Mouse (Mus musculus) liver, adult (tissue): Measurements from ENCODE around the gene Enpp4.

Source experiments
- GATA4 ChIP-seq: IDR thresholded peaks from 2 replicates; pipeline ENCODE4 v1.6.1; 2014; ENCODE audit warnings: mild to moderate bottlenecking, low read length; ENCODE audit not compliant: insufficient replicate concordance

Gene Enpp4

DNA sequence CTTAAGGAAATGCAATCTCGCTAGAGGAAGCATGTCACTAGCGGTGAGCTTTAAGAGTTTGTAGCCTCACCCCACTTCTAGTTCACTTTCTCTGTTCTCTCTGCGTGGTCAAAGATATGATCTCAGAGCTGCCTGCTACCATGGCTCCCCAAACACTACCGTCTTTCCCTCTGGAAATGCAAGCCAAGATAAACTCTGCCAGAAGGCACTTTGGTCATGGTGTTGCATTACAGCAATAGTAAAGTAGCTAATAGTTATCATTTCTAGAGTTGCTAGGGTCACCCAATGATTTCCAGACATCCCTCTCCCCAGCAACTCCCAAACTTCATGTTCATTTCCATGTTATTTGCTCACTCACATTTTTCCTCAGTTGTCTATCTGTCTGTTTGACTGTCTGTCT, 12.6 kb upstream of the Enpp4 start:
- TF ChIP-seq GATA4: no peak

DNA sequence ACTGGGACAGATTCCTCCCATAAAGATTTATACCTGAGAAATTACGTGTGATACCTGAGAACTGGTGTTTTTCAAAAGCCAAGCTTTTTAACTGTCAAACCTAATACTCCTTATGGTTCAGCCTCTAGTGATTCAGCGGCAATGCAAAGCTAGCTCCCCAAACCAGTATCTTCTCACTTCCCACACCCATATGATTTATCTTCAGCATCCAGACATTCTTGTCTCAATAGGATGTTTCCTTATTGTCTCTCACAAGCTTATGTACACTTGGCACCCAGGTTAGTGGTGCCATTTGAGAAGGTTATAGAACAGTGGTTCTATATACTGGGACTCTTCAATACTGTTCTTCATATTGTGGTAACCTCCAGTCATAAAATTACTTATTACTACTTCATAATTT, 12.1 kb upstream of the Enpp4 start:
- TF ChIP-seq GATA4: no peak

DNA sequence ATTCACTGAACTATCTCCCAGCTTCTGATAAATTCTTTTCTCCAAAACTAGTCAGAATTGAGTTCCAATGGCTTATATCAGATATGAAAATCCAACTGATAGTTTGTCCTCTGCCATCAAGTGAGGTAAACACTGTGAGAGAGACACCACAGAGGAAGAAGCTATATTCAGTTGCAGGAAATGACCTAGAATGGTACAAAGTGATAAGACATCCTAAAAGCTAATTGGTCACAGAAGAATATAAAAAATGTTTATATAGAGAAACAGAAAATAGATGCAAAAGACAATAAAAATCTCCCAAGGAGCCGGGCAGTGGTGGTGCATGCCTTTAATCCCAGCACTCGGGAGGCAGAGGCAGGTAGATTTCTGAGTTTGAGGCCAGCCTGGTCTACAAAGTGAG, 11.0 kb upstream of the Enpp4 start:
- TF ChIP-seq GATA4: no peak

DNA sequence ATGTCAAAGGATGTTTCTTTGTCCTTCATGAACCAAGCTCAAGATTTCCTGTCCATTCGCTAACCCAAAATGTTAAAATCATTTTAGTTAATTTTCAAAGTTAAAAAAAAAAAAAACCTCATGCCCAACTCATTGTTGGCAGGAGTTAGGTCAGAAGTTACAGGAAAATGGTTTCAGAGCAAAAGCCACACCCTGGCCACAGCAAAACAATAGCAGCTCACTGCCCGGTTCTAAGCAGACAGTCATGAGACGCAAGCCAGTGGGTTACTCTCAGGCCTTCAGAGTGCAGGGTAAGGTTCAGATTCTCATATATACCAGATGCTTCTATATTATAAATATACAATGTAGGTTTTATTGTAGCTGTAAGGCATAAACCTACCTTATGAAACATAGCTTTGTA, 2.7 kb upstream of the Enpp4 start:
- no peak for TF ChIP-seq GATA4

DNA sequence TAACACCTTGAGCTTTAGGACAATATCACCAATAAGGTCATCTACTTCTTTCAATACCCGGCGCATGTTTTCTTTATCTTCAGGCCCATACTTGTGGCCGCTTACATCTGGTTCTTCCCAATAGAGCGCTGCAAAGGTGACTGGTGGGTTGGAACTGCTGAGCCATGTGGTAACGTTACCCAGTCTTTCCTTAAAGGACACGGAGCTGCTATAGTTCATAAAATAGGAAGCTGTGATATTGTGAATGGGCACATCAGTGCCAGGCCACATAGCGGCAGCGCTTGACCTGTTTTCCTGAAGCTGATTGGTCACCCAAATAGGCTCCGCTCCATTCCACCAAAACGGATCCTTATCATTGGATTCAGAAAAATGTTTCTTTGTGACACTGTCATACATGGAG, 3.6 kb downstream of the Enpp4 start:
- TF ChIP-seq GATA4: no peak

DNA sequence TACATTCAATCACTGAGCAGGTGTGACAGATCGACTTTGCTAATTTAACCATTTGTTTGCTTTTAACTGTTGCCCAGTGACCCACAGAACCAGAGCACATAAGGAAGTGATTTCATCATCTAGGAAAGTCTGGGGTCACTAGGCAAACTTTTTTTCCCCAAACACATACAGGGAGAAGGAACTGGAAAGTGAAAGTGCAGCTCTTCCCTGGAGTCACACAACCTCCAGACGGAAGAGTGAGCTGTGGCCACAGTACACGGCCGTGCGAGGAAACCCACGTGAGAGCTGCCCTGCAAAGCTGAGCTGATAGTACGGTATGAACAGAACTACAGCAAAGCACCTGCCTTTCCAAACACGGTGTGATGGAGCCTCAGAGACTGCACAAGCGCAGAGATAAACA, 4.7 kb downstream of the Enpp4 start:
- no peak for TF ChIP-seq GATA4

DNA sequence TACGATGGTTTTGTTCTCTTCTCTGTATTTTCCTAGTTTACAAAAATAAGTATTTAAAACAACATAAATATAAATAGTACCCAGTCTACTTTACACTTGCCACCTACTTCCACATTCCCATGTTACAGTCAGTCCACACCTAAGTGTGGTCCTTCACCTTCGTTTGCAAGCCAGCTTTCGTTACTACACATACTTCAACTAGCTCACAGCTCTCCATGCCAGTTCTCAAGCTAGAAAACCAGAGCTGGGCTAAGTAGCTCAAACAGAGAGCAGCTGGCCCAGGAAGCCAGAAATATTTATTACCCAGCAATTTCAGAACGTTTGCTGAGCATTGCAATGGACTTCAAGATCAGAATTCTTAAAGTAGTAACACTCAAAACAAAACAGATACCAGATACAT, 5.1 kb downstream of the Enpp4 start:
- no peak for TF ChIP-seq GATA4

DNA sequence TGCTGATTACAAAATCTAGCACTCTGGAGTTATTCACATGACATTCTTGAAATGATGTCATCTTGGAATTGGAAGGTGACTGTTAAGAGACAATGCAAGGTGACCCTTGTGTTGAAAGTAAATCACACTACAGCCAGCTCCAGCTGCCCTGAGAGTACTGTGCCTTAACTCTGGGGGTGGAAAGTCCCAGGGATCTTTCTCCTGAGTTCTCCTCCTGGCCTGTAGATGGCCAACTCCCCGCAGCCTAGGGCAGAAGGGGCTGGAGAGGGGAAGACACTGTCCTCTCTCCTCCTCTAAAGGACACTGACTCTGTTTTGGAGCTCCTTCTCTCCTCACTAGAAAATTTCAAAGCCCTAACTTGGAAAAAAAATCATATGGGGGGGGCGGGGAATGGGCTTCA, 14.1 kb downstream of the Enpp4 start:
- no peak for TF ChIP-seq GATA4

DNA sequence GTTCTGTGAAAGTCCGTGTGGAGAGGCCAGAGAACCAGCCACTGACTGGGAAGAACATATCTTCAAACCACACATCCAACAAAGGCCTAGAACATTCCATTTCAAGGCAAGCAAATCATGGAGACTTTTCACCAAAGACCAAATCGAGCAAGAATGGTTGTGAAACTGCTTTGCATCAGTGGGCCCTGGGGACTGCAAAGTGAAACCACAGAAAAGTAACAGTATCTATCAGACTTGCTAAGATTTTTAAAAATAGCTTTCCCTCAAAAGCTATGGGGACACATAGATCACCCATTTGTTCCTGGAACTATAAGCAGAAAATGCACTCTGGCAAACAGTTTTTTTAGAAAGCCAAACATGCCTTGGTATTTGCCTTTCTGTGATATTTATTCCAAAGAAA, 14.7 kb downstream of the Enpp4 start:
- no peak for TF ChIP-seq GATA4

DNA sequence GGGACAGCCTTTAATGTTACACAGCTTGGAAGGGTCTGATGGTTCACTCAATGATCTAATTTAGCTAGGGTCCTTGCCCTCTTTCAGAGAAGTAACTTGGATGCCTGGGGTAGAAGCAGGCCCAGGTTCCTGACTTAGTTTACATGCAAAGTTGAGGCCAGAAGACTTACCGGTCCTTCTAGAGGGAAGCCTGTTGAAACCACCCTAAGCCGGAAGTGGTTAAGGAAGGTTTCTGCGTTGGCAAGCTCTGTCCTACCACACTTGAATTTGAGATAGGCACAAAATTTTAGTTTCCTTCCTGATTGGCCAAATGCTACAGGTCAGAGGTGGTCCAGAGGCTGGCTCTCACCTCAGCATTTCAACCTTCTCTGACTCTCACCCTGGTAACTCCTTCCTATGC, 17.4 kb downstream of the Enpp4 start:
- no peak for TF ChIP-seq GATA4

DNA sequence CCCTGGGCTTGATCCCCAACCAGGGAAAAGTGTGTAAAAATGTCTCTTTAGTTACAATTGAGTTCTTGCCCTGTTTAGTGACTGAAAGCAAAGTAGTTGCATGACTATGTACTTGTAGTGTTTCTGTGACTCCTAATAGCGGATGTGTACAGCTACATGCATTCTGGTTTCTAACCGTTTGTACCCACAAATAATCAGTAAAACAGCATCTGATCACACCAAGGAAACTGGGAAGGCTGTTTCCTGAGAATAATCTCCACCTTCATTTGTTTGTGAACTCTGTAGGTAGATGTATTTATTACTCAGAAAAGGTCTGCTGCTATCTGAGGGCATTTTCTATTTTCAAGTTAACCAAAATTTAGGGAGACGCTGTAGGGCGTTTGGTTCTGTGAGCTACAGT, 22.5 kb downstream of the Enpp4 start:
- TF ChIP-seq GATA4: no peak

DNA sequence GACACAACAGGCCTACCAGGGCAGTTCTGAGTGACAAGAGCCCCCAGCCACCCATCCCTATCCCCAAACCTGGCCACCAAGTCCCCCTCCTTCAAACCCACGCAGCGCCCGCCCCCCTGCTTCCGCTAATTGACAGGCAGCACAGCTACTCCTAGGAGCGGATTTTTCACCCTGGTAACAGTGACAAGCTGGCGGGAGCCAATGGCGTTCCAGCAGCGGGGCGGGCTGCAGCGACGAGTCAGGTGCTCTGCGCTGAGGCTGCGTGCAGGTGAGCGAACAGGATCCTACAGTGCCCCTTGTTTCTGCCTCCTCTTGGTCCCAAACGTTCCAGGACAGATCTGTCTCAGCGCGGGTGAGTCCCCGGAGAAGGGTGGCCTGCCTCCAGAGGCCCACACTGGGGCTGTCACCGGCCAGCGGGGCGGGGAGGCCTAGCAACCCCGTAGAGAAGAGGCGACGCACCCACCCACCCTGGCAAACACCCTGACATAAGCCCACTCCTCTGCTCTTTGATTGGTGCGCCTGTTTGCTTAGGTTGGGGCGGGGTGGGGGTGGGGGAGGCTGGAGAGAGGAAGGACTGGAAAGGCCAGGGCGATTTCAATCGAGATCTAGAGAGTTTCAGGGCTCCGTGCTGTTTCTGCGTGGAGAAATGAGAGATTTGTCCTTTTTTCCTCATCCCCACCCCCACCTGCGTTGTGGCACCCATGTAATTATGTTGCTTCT, 26.8 kb downstream of the Enpp4 start, which contains the start of gene Enpp5:
TSS of gene Enpp5 (plus strand) at position 183 of the 720 bp plus-strand sequence.
- TF ChIP-seq GATA4: no peak

DNA sequence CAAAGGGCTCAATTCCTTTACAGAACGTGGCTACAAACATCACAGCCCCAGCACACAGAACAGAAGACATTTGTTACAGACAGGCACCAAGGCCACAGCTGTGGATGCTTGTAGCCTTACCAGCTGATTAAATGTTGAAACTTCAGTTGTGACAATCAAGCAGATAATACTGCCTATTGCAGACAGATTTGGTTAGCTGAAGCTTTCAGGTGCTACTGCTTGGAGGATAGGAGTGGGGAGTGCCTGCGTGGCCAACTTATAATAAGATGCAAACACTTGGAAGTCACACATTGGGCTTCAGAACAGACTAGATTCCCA, 27.8 kb downstream of the Enpp4 start:
- TF ChIP-seq GATA4: no peak

DNA sequence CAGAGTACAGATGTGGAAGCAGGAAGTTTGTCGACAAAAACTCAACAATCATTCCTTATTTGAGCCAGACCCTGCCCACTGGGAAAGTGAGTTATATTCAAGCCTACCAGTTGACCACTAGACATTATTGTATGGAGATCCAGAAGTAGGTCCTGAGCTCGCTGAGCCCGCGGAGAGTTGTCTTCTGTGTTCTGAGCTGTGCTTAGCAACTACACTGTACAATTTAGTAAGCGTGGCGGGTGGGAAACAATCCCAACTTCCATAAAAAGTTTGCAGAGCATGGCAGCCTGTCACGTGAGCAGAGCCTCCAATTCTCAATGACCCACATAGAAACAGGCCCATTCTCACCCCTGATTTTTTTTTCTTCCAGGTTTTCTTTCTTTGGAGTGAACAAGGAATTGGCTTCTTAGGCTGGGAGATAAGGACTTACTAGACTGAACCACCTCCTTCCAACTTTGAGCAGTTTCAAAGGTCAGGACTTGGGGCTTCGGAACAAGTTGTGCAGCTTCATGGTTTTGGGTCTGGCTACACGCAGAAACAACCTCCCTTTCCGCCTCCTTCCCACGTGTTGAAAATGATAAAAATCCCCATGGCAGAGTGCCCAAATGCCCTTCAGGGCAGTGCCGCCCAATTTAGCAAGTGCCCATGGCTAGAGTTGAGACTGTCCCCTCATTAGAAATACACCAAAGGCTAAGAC, 28.3 kb downstream of the Enpp4 start:
- TF ChIP-seq GATA4: no peak

DNA sequence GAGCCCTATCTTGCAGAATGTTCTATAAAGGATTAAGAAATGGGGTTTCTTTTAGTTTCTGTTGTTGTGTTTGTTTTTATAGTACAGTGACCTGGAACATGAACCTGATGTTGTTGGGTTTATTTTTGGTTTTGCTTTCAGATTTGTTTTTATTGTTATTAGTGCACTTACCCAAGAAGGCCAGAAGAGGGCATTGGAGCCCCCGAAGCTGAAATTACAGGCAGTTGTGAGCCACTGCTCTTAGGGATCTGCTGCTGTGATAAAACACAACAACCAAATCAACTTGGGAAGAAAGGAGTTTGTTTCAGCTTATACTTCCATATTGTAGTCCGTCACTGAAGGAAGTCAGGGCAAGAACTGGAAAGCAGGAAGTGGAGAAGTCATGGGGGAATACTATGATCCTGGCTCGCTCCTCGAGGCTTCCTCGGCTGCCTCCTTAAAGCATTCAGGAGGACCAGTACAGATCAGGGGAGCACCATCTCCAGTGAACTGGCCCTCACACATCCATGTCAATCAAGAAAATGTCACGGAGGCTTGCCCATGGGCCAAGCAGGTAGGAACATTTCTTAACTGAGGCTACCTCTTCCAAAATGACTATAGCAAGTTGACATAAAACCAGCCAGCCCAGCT, 29.4 kb downstream of the Enpp4 start:
- TF ChIP-seq GATA4: no peak

DNA sequence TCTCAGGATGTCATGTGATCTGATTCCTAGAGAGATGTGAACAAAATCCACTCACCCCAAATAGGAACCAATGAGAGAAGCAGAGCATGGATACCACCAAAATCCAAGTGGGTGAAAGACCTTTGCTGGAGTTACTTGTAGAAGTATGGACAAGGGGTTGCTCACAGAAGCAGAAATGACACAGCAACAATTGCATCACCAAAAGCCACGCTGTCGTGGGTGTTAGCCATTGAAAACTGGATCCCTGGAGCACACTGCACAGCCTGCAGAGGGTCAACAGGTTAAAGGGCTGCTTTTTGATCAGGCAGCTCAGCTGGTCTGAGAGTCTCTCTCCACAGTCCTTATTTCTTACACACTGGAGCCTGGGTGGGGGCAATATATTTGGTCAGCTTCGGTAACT, 30.0 kb downstream of the Enpp4 start:
- TF ChIP-seq GATA4: no peak
